Mouse (Mus musculus): ENCODE data around the gene Nrn1. TPM values are rescaled to one million over a fixed set of nuclear protein-coding genes. Genes with fewer than 3 reads are reported as not detected.
A peak's percentile ranks its signal among the peaks of the same experiment; 100 is the strongest.

The Nrn1 gene
- polyA plus RNA-seq, 1 experiment from 2014 or later = 1.1 TPM

DNA sequence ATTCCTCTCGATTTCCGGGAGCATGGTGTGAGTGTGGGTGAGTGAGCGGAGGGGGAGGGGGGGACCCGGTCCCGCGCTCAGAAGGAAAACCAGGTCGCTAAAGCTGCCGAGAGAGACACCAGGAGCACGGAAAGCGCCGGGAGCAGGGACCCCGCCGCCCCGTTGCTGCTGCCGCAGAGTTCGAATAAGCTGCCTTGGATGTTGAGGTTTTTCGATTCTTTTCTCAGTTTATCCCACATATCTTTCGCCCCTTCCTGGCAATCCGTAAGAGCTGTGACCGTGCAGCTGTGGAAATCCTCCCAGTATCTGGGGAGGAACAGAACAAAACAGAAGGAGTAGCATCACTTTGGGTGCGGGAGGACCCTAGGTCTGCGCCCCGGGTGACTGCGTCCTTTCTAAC, 8.4 kb downstream of the Nrn1 start:
- peak overlapping the region; percentile 47 for H3K4me2 ChIP-seq (replicated peaks; ENCODE audit: low read depth, low read length)
- no peaks in the 10 kb centered on the region; the same call in 1 of the 2 replicates for H3K9me3 ChIP-seq (ENCODE audit: low read length)
- H3K27me3 ChIP-seq (ENCODE audit: insufficient read depth, low read length) = peaks cover 95% of the 10 kb centered on the region
- WGBS = under 1% methylated on average over 24 of the region's 24 CpGs
- H3K27ac ChIP-seq (ENCODE audit: low read length) = no peak overlapping the region
- ATAC-seq (ENCODE audit: low FRiP score, low TSS enrichment) = no peak
- peaks cover 20% of the 10 kb centered on the region for H3K4me1 ChIP-seq (ENCODE audit: insufficient read depth, low read length)
- no peak overlapping the region for H3K9ac ChIP-seq (replicated peaks; ENCODE audit: low read length)
- no peaks in the 10 kb centered on the region for H3K36me3 ChIP-seq (ENCODE audit: insufficient read depth, low read length)
- peak overlapping the region; percentile 31 for H3K4me3 ChIP-seq (ENCODE audit: low read length)

DNA sequence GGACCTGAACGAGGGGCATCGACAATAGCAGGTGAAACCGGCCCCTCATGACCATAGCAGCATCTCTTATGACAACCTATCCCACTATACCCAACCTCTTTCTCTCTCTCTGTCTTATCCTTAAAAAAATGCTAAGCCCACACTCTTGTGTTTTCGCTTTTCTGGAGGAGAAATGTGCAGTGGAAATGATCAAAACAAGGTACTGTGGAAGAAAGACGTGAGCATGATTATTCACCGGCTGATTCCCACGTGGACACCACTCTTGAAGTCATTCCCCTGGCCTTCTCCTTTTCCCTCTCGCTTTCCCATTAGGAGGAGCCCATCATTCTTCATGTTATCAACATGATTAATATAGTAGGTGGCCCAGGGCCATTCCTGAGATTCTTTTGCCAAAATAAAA, 9.1 kb downstream of the Nrn1 start:
- Histone ChIP-seq H3K4me2 (replicated peaks; ENCODE audit: low read depth, low read length) (no peak overlapping the region), H3K27ac (ENCODE audit: low read length) (no peak overlapping the region), H3K9me3 (ENCODE audit: low read length) (no peaks in the 10 kb centered on the region; the same call in 1 of the 2 replicates), H3K36me3 (ENCODE audit: insufficient read depth, low read length) (no peaks in the 10 kb centered on the region), H3K4me1 (ENCODE audit: insufficient read depth, low read length) (peaks cover 15% of the 10 kb centered on the region), H3K27me3 (ENCODE audit: insufficient read depth, low read length) (peaks cover 94% of the 10 kb centered on the region), H3K4me3 (ENCODE audit: low read length) (no peak overlapping the region), H3K9ac (replicated peaks; ENCODE audit: low read length) (no peak overlapping the region)
- WGBS = 2% methylated on average over 8 of the region's 8 CpGs
- ATAC-seq (ENCODE audit: low FRiP score, low TSS enrichment) = no peak

DNA sequence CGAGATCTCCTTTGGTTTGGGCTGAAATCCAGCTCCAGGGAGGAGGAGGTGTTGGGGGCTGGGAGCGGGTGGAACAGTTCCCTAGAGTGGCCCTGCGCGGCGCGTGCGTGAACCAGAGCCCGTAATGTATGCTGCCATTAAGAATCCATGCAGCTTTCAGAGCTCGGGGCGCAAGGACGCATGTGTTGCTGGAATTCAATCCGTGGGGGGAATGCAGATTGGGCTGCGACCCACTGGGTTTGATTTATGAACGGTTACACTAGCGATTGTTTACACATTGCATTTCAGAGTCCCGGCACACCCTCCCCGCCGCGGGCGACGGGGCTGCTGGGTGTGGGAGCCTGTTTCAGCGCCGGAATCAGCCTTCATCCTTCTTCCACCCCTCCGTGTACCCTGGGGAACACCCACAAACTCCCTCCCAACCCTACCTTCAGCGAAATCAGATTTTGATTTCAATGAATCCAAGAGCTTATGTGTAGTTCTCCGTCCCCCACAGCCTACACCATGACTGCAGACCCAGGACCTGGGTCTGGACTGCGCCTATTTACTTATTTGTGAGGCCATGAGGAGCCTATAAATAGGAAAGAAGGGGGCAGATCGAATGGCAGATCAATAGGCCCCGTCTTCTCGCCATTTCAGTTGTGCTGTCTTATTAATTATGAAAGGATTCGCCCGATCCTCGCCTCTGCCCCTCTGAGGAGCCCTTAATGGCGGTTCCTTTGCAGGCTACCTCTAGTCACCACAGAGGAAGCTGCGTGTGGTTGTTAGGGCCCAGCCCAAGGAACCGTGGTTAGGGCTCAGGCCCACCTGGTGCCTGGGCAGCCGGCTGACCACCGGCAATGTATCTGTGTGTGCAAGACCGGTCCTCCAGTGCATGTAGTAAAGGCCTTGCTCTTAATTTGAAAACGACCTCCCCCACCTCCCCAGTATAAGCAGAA, 10.1 kb downstream of the Nrn1 start:
- no peak overlapping the region for H3K27ac ChIP-seq (ENCODE audit: low read length)
- ATAC-seq (ENCODE audit: low FRiP score, low TSS enrichment) = no peak
- no peak overlapping the region for H3K9ac ChIP-seq (replicated peaks; ENCODE audit: low read length)
- peaks cover 15% of the 10 kb centered on the region for H3K4me1 ChIP-seq (ENCODE audit: insufficient read depth, low read length)
- H3K4me2 ChIP-seq (replicated peaks; ENCODE audit: low read depth, low read length) = peak overlapping the region; percentile 43
- no peaks in the 10 kb centered on the region; the same call in 1 of the 2 replicates for H3K9me3 ChIP-seq (ENCODE audit: low read length)
- peaks cover 90% of the 10 kb centered on the region for H3K27me3 ChIP-seq (ENCODE audit: insufficient read depth, low read length)
- no peaks in the 10 kb centered on the region for H3K36me3 ChIP-seq (ENCODE audit: insufficient read depth, low read length)
- WGBS = under 1% methylated on average over 40 of the region's 40 CpGs
- H3K4me3 ChIP-seq (ENCODE audit: low read length) = peak overlapping the region; percentile 28

DNA sequence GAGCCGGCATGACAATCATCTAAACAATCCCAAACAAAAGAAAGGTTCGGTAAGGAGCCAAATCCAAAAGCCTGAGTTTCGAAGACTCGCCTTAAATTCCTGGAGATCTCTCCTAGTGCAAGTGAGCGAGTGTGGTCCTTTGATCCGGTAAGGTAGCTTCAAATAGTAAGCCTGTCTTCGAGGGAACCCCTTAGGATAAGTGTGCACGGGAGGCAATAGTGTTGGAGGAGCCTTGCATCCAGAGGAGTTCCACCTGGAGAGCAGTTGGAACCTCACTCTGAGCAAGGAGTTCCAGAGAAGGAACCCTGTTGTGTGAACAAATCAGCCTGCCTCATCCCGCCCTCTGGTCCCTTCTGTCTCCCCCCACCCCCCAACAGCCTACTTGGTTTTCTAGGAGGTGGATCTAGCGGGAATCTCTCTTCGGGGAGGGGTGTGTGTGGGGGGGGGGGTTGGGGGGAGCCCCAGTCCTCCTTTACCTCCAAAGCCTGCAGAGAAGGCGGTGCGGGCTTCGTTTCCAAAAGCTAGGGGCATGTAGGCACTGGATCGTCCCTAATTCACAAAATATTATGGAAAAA, 11.1 kb downstream of the Nrn1 start:
- Histone ChIP-seq H3K27ac (ENCODE audit: low read length) (no peak overlapping the region), H3K27me3 (ENCODE audit: insufficient read depth, low read length) (peaks cover 81% of the 10 kb centered on the region), H3K4me2 (replicated peaks; ENCODE audit: low read depth, low read length) (no peak overlapping the region), H3K9ac (replicated peaks; ENCODE audit: low read length) (no peak overlapping the region), H3K36me3 (ENCODE audit: insufficient read depth, low read length) (no peaks in the 10 kb centered on the region), H3K9me3 (ENCODE audit: low read length) (no peaks in the 10 kb centered on the region; the same call in 1 of the 2 replicates), H3K4me1 (ENCODE audit: insufficient read depth, low read length) (peaks cover 15% of the 10 kb centered on the region), H3K4me3 (ENCODE audit: low read length) (no peak overlapping the region)
- WGBS = 4% methylated on average over 15 of the region's 15 CpGs
- ATAC-seq (ENCODE audit: low FRiP score, low TSS enrichment) = no peak

DNA sequence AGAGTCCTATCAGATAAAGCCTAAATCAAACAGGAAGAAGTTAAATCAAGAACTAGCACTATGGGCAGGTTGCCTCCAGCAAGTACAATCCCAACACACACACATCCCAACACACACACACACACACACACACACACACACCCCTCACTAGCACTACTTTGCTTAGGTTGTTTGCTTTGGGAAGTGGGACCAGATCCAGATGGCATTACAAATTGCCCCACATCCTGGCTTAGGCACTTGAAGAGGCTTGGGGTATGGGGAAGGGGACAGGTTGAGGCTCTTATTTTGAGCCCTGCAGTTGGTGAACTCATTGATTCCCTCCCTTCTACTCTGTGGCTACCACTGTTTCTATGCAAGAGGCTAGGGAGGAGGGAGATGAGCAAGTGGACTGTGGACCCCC, 12.6 kb downstream of the Nrn1 start:
- Histone ChIP-seq H3K27me3 (ENCODE audit: insufficient read depth, low read length) (peaks cover 68% of the 10 kb centered on the region), H3K9ac (replicated peaks; ENCODE audit: low read length) (no peak overlapping the region), H3K4me2 (replicated peaks; ENCODE audit: low read depth, low read length) (no peak overlapping the region), H3K27ac (ENCODE audit: low read length) (no peak overlapping the region), H3K36me3 (ENCODE audit: insufficient read depth, low read length) (no peaks in the 10 kb centered on the region), H3K4me1 (ENCODE audit: insufficient read depth, low read length) (peaks cover 15% of the 10 kb centered on the region), H3K4me3 (ENCODE audit: low read length) (no peak overlapping the region), H3K9me3 (ENCODE audit: low read length) (no peaks in the 10 kb centered on the region)
- ATAC-seq (ENCODE audit: low FRiP score, low TSS enrichment) = no peak

DNA sequence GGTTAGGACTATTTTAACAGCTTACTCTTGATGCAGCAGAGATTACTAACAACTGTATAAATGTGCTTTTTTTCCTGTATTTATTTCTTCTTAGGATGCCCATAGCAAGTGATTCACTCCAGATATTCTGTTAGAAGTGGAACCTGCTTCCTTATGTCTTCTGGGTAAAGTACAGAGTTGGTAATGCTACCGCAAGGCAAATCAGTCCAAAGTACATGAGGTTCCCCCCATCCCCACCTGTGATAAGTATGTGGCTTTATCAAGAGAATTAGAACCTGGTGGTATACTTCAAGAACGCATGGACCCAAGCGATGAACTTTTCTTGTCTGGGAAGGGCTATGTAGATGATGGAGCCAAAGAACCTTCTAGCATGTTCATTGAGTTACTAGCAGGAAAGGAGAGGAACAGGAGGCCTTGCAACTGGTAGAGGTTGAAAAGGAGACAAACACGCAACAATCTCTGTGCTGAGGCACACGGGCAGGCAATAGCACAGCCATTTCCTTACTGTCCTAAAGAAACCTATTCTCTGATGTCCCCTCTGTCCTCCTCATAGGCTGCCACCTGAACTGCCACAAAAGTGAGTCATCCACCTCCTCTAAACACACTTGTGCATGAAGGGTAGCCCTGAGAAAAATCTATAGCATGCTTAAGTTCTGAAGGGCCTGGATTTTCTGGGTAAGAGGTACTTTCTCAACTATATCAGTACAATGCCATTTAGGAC, 14.5 kb downstream of the Nrn1 start:
- Histone ChIP-seq H3K9ac (replicated peaks; ENCODE audit: low read length) (no peak overlapping the region), H3K36me3 (ENCODE audit: insufficient read depth, low read length) (no peaks in the 10 kb centered on the region), H3K9me3 (ENCODE audit: low read length) (no peaks in the 10 kb centered on the region), H3K27me3 (ENCODE audit: insufficient read depth, low read length) (peaks cover 50% of the 10 kb centered on the region), H3K4me2 (replicated peaks; ENCODE audit: low read depth, low read length) (no peak overlapping the region), H3K27ac (ENCODE audit: low read length) (no peak overlapping the region), H3K4me3 (ENCODE audit: low read length) (no peak overlapping the region), H3K4me1 (ENCODE audit: insufficient read depth, low read length) (peaks cover 6% of the 10 kb centered on the region)
- ATAC-seq (ENCODE audit: low FRiP score, low TSS enrichment) = no peak
- WGBS = 92% methylated on average over 5 of the region's 5 CpGs

DNA sequence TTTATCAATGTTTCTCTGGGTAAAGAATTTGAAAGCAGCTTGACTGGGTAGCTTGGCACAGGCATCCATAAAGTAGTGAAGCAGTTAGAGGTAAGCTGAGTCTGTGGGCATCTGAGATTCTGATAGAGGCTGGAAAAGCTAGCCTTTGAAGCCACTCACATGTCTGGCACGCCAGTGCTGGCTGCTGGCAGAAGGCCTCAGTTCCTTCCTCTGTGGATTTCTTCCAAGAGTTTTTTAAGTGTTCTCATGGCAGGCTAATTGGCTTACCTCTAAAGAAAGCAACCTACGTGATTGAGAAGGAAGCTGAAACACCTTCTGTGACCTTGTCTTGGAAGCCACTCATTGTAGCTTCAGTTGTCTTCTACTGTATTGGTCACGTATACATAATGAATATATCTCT, 17.6 kb downstream of the Nrn1 start:
- H3K9ac ChIP-seq (replicated peaks; ENCODE audit: low read length) = no peak overlapping the region

DNA sequence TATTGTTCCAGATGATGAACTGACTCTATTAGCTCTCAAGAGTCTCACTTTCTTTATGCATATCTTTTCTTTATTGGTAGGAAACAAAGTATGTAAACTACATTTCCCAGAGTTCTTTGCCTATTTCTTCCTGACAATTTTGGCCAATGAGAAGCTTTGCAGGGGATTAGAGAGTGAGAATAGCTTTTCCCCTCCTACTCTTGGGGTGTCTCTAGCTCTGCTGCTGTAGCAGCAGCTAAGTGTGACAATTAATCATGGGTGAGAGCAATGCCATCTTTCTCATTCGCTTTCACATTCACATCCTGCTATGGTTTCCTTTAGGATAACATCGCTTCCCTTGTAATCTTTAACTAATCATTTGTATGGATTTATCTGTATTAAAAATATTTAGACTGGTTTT, 18.2 kb downstream of the Nrn1 start:
- Histone ChIP-seq H3K27ac (ENCODE audit: low read length) (no peak overlapping the region), H3K4me1 (ENCODE audit: insufficient read depth, low read length) (no peaks in the 10 kb centered on the region), H3K4me2 (replicated peaks; ENCODE audit: low read depth, low read length) (no peak overlapping the region), H3K9ac (replicated peaks; ENCODE audit: low read length) (no peak overlapping the region), H3K27me3 (ENCODE audit: insufficient read depth, low read length) (peaks cover 13% of the 10 kb centered on the region), H3K9me3 (ENCODE audit: low read length) (no peaks in the 10 kb centered on the region), H3K4me3 (ENCODE audit: low read length) (no peak overlapping the region), H3K36me3 (ENCODE audit: insufficient read depth, low read length) (no peaks in the 10 kb centered on the region)
- WGBS = 63% methylated on average over 2 of the region's 2 CpGs
- ATAC-seq (ENCODE audit: low FRiP score, low TSS enrichment) = no peak

More for the DNA sequence above, 17.6 kb downstream of the Nrn1 start:
- Histone ChIP-seq H3K27me3 (ENCODE audit: insufficient read depth, low read length) (peaks cover 19% of the 10 kb centered on the region), H3K4me3 (ENCODE audit: low read length) (no peak overlapping the region), H3K27ac (ENCODE audit: low read length) (no peak overlapping the region), H3K4me2 (replicated peaks; ENCODE audit: low read depth, low read length) (no peak overlapping the region), H3K9me3 (ENCODE audit: low read length) (no peaks in the 10 kb centered on the region), H3K36me3 (ENCODE audit: insufficient read depth, low read length) (no peaks in the 10 kb centered on the region), H3K4me1 (ENCODE audit: insufficient read depth, low read length) (no peaks in the 10 kb centered on the region)
- WGBS = 69% methylated on average over 3 of the region's 3 CpGs
- no peak for ATAC-seq (ENCODE audit: low FRiP score, low TSS enrichment)

DNA sequence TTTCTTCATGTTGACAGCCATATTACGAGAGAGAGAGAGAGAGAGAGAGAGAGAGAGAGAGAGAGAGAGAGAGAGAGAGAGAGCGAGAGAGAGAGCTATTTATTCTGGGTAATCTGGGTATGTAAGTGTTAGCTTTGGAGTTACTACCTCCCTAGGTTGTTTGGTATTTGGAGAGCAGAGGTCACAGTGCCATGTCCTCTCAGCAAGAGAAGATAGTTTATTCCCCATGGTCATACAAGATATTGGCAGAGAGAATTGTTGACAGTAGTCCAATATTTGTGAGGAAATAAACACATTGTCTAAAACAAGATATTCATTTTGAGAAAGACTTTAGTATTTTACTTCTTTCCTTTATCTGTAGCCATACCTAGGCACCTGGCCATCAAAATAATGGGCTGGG, 20.8 kb downstream of the Nrn1 start:
- H3K9ac ChIP-seq (replicated peaks; ENCODE audit: low read length) = no peak overlapping the region
- H3K4me2 ChIP-seq (replicated peaks; ENCODE audit: low read depth, low read length) = no peak overlapping the region
- H3K36me3 ChIP-seq (ENCODE audit: insufficient read depth, low read length) = no peaks in the 10 kb centered on the region
- no peak for ATAC-seq (ENCODE audit: low FRiP score, low TSS enrichment)
- no peaks in the 10 kb centered on the region for H3K27me3 ChIP-seq (ENCODE audit: insufficient read depth, low read length)
- no peaks in the 10 kb centered on the region for H3K4me1 ChIP-seq (ENCODE audit: insufficient read depth, low read length)
- H3K9me3 ChIP-seq (ENCODE audit: low read length) = no peaks in the 10 kb centered on the region
- 74% methylated on average over 2 of the region's 2 CpGs for WGBS
- H3K27ac ChIP-seq (ENCODE audit: low read length) = no peak overlapping the region
- H3K4me3 ChIP-seq (ENCODE audit: low read length) = no peak overlapping the region

Measured in kidney, embryonic 16.5 days (tissue).